Mouse (Mus musculus) myocyte (in vitro differentiated cells): Measurements from ENCODE around the gene Aox2. TPM values are rescaled to one million over a fixed set of nuclear protein-coding genes. Genes with fewer than 3 reads are reported as not detected.

Source experiments
- H3K27me3 ChIP-seq: one replicate; pipeline ENCODE4 v1.6.1; 2011; ENCODE audit not compliant: control insufficient read depth, insufficient read depth, insufficient read length
- H3K36me3 ChIP-seq: one replicate; pipeline ENCODE4 v1.6.1; 2011; ENCODE audit not compliant: control insufficient read depth, insufficient read depth
- H3K4me2 ChIP-seq: one replicate; pipeline ENCODE4 v1.6.1; 2011; ENCODE audit warnings: low read depth, control low read depth
- H3K4me3 ChIP-seq: one replicate; pipeline ENCODE4 v1.5.1; 2011; ENCODE audit warnings: mild to moderate bottlenecking, control low read depth, moderate library complexity
- H3K79me2 ChIP-seq: one replicate; pipeline ENCODE4 v1.6.1; 2011; ENCODE audit not compliant: control insufficient read depth, insufficient read depth
- H3ac ChIP-seq: one replicate; pipeline ENCODE4 v1.6.1; 2011; ENCODE audit not compliant: control insufficient read depth, insufficient read length
- CEBPB ChIP-seq: IDR thresholded peaks from 2 replicates; pipeline ENCODE4 v1.6.1; 2011; ENCODE audit warnings: mild to moderate bottlenecking, moderate library complexity; ENCODE audit not compliant: poor library complexity, insufficient read depth, severe bottlenecking
- E2F4 ChIP-seq: IDR thresholded peaks from one replicate; pipeline ENCODE4 v1.6.1; 2011; ENCODE audit warnings: mild to moderate bottlenecking, control low read depth, moderate library complexity; ENCODE audit not compliant: insufficient read depth
- MAX ChIP-seq: IDR thresholded peaks from one replicate; pipeline ENCODE4 v1.6.1; 2011; ENCODE audit warnings: low read depth, mild to moderate bottlenecking, control low read depth
- MYOD1 ChIP-seq, 3 experiments: IDR thresholded peaks; one replicate each; pipeline ENCODE4 v1.6.1; 2011; ENCODE audit warnings: control low read depth in 2 of 3, low read depth in 2 of 3, mild to moderate bottlenecking in 2 of 3, moderate library complexity in 1 of 3; ENCODE audit not compliant: insufficient read length in 2 of 3, control insufficient read depth in 1 of 3
- MYOG ChIP-seq, 3 experiments: IDR thresholded peaks; one replicate each; pipeline ENCODE4 v1.6.1; 2011; ENCODE audit warnings: control low read depth in 2 of 3, low read depth in 2 of 3, mild to moderate bottlenecking in 2 of 3; ENCODE audit not compliant: insufficient read length in 2 of 3, control insufficient read depth in 1 of 3, insufficient read depth in 1 of 3
- POLR2A ChIP-seq: IDR thresholded peaks from one replicate; pipeline ENCODE4 v1.6.1; 2011; ENCODE audit warnings: low read depth, mild to moderate bottlenecking, control low read depth, moderate library complexity; ENCODE audit not compliant: insufficient read length
- POLR2AphosphoS2 ChIP-seq: IDR thresholded peaks from one replicate; pipeline ENCODE4 v1.6.1; 2011; ENCODE audit warnings: low read depth, control low read depth; ENCODE audit not compliant: insufficient read length
- REST ChIP-seq: IDR thresholded peaks from one replicate; pipeline ENCODE4 v1.6.1; 2011; ENCODE audit warnings: mild to moderate bottlenecking, control low read depth, moderate library complexity; ENCODE audit not compliant: insufficient read depth, insufficient read length
- SRF ChIP-seq: IDR thresholded peaks from one replicate; pipeline ENCODE4 v1.6.1; 2011; ENCODE audit warnings: low read depth; ENCODE audit not compliant: control insufficient read depth, insufficient read length
- TCF12 ChIP-seq: IDR thresholded peaks from one replicate; pipeline ENCODE4 v1.6.1; 2011; ENCODE audit warnings: mild to moderate bottlenecking, control low read depth; ENCODE audit not compliant: poor library complexity, insufficient read depth, severe bottlenecking
- TCF3 ChIP-seq: IDR thresholded peaks from one replicate; pipeline ENCODE4 v1.6.1; 2011; ENCODE audit warnings: low read depth, control low read depth; ENCODE audit not compliant: insufficient read length
- USF1 ChIP-seq: IDR thresholded peaks from one replicate; pipeline ENCODE4 v1.6.1; 2011; ENCODE audit warnings: low read depth, mild to moderate bottlenecking, control low read depth, moderate library complexity
- polyA plus RNA-seq: library from polyadenylated mRNA; unstranded; fragments of >200 nt; fragmentation: generic; extraction: Trizol; gene quantifications from one replicate; pipeline ENCODE4 v1.2.1, GENCODE M21; 2012; ENCODE audit warnings: missing spikeins

Aox2 gene
- polyA plus RNA-seq, 1 experiment, result not detected

- Histone ChIP-seq H3K79me2 (no peaks in the 10 kb centered on the region), H3K4me3 (no peak overlapping the region), H3K4me2 (no peak overlapping the region), H3K36me3 (no peaks in the 10 kb centered on the region), H3K27me3 (peaks cover 7% of the 10 kb centered on the region), H3ac (no peak overlapping the region)
- TF ChIP-seq MAX, result no peak
- TF ChIP-seq TCF3, result no peak
- TF ChIP-seq CEBPB, result no peak
- no peak for TF ChIP-seq USF1
- TF ChIP-seq E2F4, result no peak
- no peak for TF ChIP-seq SRF
- TF ChIP-seq REST, result no peak
- no peak for TF ChIP-seq MYOD1 (IDR thresholded peaks at IDR 0.05; ENCODE audit: control insufficient read depth in 1 of 3, insufficient read length in 2 of 3, low read depth in 2 of 3)
- no peak for TF ChIP-seq POLR2AphosphoS2
- TF ChIP-seq POLR2A, result no peak
- TF ChIP-seq TCF12, result no peak
- TF ChIP-seq MYOG (IDR thresholded peaks at IDR 0.05; ENCODE audit: control insufficient read depth in 1 of 3, insufficient read depth in 1 of 3, insufficient read length in 2 of 3, low read depth in 2 of 3), result no peak
These were observed 29.6 kb upstream of the Aox2 start for GRCm38 (mm10) chr1:58248518-58248917.

DNA sequence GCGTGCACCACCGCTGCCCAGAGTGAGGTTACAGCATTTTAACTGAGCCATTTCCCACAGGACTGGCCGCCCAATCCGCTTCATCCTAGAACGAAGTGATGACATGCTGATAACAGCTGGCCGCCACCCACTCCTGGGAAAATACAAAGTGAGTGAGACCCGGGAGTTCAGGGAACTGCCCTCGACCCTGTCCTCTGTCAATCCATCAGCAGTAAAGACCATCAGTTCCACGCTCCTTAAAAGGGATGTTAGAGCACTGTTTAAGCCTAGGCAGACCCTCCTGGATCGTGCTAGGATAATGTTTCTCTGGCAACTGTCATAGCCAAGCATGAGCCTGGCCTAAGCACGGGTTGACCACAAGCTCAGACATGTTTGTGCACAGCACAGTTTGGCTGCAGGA, 24.7 kb upstream of the Aox2 start:
- no peaks in the 10 kb centered on the region for H3K36me3 ChIP-seq
- H3K79me2 ChIP-seq, result no peaks in the 10 kb centered on the region
- H3K27me3 ChIP-seq, result no peaks in the 10 kb centered on the region
- no peak for TF ChIP-seq REST
- no peak for TF ChIP-seq MYOD1 (IDR thresholded peaks at IDR 0.05; ENCODE audit: control insufficient read depth in 1 of 3, insufficient read length in 2 of 3, low read depth in 2 of 3)
- TF ChIP-seq MAX, result no peak
- no peak for TF ChIP-seq TCF3
- no peak for TF ChIP-seq TCF12
- no peak for TF ChIP-seq CEBPB
- TF ChIP-seq E2F4, result no peak
- no peak for TF ChIP-seq POLR2A
- no peak for TF ChIP-seq SRF
- no peak overlapping the region for H3K4me2 ChIP-seq
- H3ac ChIP-seq, result no peak overlapping the region
- no peak overlapping the region for H3K4me3 ChIP-seq

- H3K27me3 ChIP-seq, result peaks cover under 1% of the 10 kb centered on the region
- TF ChIP-seq CEBPB, result no peak
- no peak for TF ChIP-seq MAX
- no peak for TF ChIP-seq MYOG (IDR thresholded peaks at IDR 0.05; ENCODE audit: control insufficient read depth in 1 of 3, insufficient read depth in 1 of 3, insufficient read length in 2 of 3, low read depth in 2 of 3)
- TF ChIP-seq TCF3, result no peak
- TF ChIP-seq POLR2AphosphoS2, result no peak
- TF ChIP-seq POLR2A, result no peak
- no peak for TF ChIP-seq E2F4
- TF ChIP-seq MYOD1 (IDR thresholded peaks at IDR 0.05; ENCODE audit: control insufficient read depth in 1 of 3, insufficient read length in 2 of 3, low read depth in 2 of 3), result no peak
- H3K4me3 ChIP-seq, result no peak overlapping the region
- H3ac ChIP-seq, result no peak overlapping the region
- H3K79me2 ChIP-seq, result no peaks in the 10 kb centered on the region
- no peaks in the 10 kb centered on the region for H3K36me3 ChIP-seq
- H3K4me2 ChIP-seq, result peak overlapping the region; percentile 27
These were observed 20.7 kb upstream of the Aox2 start for GRCm38 (mm10) chr1:58257195-58257991.

DNA sequence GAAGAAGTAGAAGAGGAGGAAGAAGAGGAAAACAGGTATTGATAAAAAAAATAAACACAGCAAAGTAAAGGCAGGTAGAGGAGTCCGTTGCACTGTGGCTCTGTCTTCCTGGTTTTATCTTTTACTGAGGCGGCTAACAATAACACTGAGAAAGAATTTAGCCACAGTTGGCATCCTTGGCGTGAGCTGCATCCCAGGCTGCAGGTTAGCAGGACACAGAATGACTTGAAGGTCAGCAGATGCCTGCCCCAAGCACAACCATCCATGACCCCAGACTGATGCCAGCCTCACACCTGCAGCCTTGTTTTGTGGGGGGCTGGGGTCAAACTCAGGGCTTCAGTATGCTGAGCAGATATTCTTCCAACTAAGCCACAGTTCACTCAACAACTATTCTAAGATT, 17.8 kb upstream of the Aox2 start:
- TF ChIP-seq TCF12, result no peak
- TF ChIP-seq MYOD1 (IDR thresholded peaks at IDR 0.05; ENCODE audit: control insufficient read depth in 1 of 3, insufficient read length in 2 of 3, low read depth in 2 of 3), result no peak
- TF ChIP-seq MAX, result no peak
- TF ChIP-seq USF1, result no peak
- TF ChIP-seq POLR2AphosphoS2, result no peak
- no peak for TF ChIP-seq MYOG (IDR thresholded peaks at IDR 0.05; ENCODE audit: control insufficient read depth in 1 of 3, insufficient read depth in 1 of 3, insufficient read length in 2 of 3, low read depth in 2 of 3)
- TF ChIP-seq REST, result no peak
- TF ChIP-seq POLR2A, result no peak
- TF ChIP-seq TCF3, result no peak
- TF ChIP-seq E2F4, result no peak
- no peak for TF ChIP-seq SRF
- TF ChIP-seq CEBPB, result no peak
- Histone ChIP-seq H3K79me2 (no peaks in the 10 kb centered on the region), H3K27me3 (peaks cover 19% of the 10 kb centered on the region), H3K4me2 (no peak overlapping the region), H3K4me3 (no peak overlapping the region), H3ac (no peak overlapping the region), H3K36me3 (no peaks in the 10 kb centered on the region)

DNA sequence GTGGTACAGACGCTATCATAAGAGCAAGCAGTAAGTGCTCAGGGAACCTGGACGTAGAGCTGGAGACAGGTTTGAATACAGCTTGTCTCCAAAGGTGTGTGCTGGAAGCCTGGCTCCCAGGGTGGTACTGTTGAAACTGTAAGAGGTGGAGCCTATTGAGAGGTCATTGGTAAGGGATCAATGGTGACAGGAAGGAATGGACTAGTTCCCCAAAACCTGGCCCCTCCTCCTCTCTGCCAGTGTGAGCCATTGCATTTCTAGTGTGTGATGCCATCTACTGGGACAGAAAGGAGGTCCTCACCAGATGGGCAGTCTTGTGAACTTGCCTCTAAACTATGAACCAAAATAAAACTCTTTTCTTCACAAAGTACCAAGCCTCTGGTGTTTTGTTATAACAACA, 9.9 kb upstream of the Aox2 start:
- Histone ChIP-seq H3K27me3 (peaks cover 22% of the 10 kb centered on the region), H3K36me3 (no peaks in the 10 kb centered on the region), H3K4me2 (no peak overlapping the region), H3ac (no peak overlapping the region), H3K4me3 (no peak overlapping the region), H3K79me2 (no peaks in the 10 kb centered on the region)
- TF ChIP-seq REST (no peak), CEBPB (no peak), E2F4 (no peak), MAX (no peak), POLR2AphosphoS2 (no peak), SRF (no peak), USF1 (no peak), TCF3 (no peak), MYOD1 (IDR thresholded peaks at IDR 0.05; ENCODE audit: control insufficient read depth in 1 of 3, insufficient read length in 2 of 3, low read depth in 2 of 3) (no peak), POLR2A (no peak), TCF12 (no peak), MYOG (IDR thresholded peaks at IDR 0.05; ENCODE audit: control insufficient read depth in 1 of 3, insufficient read depth in 1 of 3, insufficient read length in 2 of 3, low read depth in 2 of 3) (no peak)
